Comparison of ENCODE assay signal across 9 mouse cellular contexts in the genomic region with DNA sequence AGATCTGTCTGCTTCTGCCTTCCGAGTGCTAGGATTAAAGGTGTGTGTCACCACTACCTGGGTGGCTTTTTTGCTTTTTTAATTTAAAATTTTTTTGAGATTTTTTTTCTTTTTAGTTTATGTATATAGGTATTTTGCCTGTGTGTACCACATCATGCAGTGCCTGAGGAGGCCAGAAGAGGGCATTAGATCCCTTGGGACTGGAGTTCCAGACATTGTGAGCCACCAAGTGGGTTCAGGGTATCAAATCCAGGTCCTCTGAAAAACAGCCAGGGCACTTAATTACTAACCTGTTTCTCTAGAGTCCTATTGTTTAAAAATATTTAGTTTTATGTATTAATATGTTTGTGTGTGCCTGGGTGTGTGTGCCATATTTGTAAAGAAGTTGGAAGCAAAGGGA. TPM values are rescaled to one million over a fixed set of nuclear protein-coding genes. Genes with fewer than 3 reads are reported as not detected.
A peak's percentile ranks its signal among the peaks of the same experiment; 100 is the strongest.
DNase-seq lines count a peak whose midpoint lies in the region; ATAC-seq and TF ChIP-seq lines count a peak whose summit lies in the region.
"Had no signal": no experiment of that assay in that cellular context is flagged by ENCODE, and none has a peak within 500 bp of the region (broad histone marks: within the 10 kb centered on the region; RNA-seq: fewer than 3 reads in every experiment).

No protein-coding gene starts in this region.

- dilution Hi-C loops in CH12.LX (cut with MboI; ENCODE audit: extremely low pct_ligation_motif_present, extremely low pct_unique_long_range_greater_than_20kb, low sequenced_read_pairs), result no loop called here

- no peaks in the 10 kb centered on the region for H3K27me3 ChIP-seq in kidney, adult 2 months (replicated peaks; ENCODE audit: control insufficient read depth, insufficient read depth, low read length)
- H3K27me3 ChIP-seq in kidney, embryonic 16.5 days (ENCODE audit: insufficient read depth, low read length), result no peaks in the 10 kb centered on the region
- H3K27me3 ChIP-seq in CH12.LX (replicated peaks), result no peaks in the 10 kb centered on the region
- peaks cover 14% of the 10 kb centered on the region for H3K27me3 ChIP-seq in heart, embryonic 10.5 days (ENCODE audit: insufficient read depth, poor library complexity, severe bottlenecking)

- no peaks in the 10 kb centered on the region for H3K4me1 ChIP-seq in kidney, adult 2 months (ENCODE audit: control insufficient read depth, insufficient read depth, low read length)
- no peaks in the 10 kb centered on the region for H3K4me1 ChIP-seq in kidney, embryonic 16.5 days (ENCODE audit: insufficient read depth, low read length)
- H3K4me1 ChIP-seq in CH12.LX (ENCODE audit: control insufficient read depth in 1 of 2, insufficient read depth in 2 of 2), result peaks cover 0 to 2% of the 10 kb centered on the region in 2 experiments; a peak in 1 of 4 replicates
- H3K4me1 ChIP-seq in heart, embryonic 10.5 days, result no peaks in the 10 kb centered on the region

- no peak overlapping the region for H3K4me3 ChIP-seq in kidney, adult 2 months (ENCODE audit: insufficient read depth, low read depth, low read length)
- H3K4me3 ChIP-seq in kidney, embryonic 16.5 days (ENCODE audit: low read length), result no peak overlapping the region
- H3K4me3 ChIP-seq in CH12.LX (replicated peaks in 1 of 3; ENCODE audit: low read depth in 2 of 3, low read length in 2 of 3, poor library complexity in 1 of 3), result no peak overlapping the region
- no peak overlapping the region for H3K4me3 ChIP-seq in heart, embryonic 10.5 days

- TF ChIP-seq EP300 in CH12.LX (IDR thresholded peaks at IDR 0.05; ENCODE audit: low read length), result no peak

- H3K27ac ChIP-seq in kidney, adult 2 months (ENCODE audit: insufficient read depth, low read depth, low read length), result no peak overlapping the region
- no peak overlapping the region for H3K27ac ChIP-seq in kidney, embryonic 16.5 days (ENCODE audit: low read length)
- no peak overlapping the region for H3K27ac ChIP-seq in CH12.LX (ENCODE audit: insufficient read depth, low read depth)
- no peak overlapping the region for H3K27ac ChIP-seq in heart, embryonic 10.5 days

- no peak overlapping the region for H3K9ac ChIP-seq in kidney, embryonic 16.5 days (replicated peaks; ENCODE audit: low read length)
- no peak overlapping the region for H3K9ac ChIP-seq in CH12.LX (ENCODE audit: insufficient read depth, low read depth)

- H3K79me2 ChIP-seq in CH12.LX (replicated peaks; ENCODE audit: control insufficient read depth, extremely low read depth, insufficient read depth, poor library complexity, severe bottlenecking), result no peaks in the 10 kb centered on the region

- H3K36me3 ChIP-seq in kidney, adult 2 months (ENCODE audit: control insufficient read depth, insufficient read depth, low read length), result no peaks in the 10 kb centered on the region
- no peaks in the 10 kb centered on the region for H3K36me3 ChIP-seq in kidney, embryonic 16.5 days (ENCODE audit: insufficient read depth, low read length)
- no peaks in the 10 kb centered on the region for H3K36me3 ChIP-seq in CH12.LX (replicated peaks in 1 of 2; ENCODE audit: control insufficient read depth in 1 of 2, insufficient read depth in 1 of 2, low read length in 1 of 2)
- H3K36me3 ChIP-seq in heart, embryonic 10.5 days, result no peaks in the 10 kb centered on the region

- peak; percentile 53 for DNase-seq in kidney, adult 2 months
- DNase-seq in CH12.LX (ENCODE audit: extremely low read depth) (peak; percentile 35), ZHBTc4 (ENCODE audit: low read depth, low spot score) (peak; percentile 61)
- peak; percentile 58 for DNase-seq in lung, postnatal 10 days
- no peak for DNase-seq in heart, embryonic 10.5 days (ENCODE audit: low spot score)
- no peak for DNase-seq in layer of hippocampus, adult 9-11 months
- DNase-seq in heart, postnatal 10 days, result no peak

- in situ Hi-C loops in CH12.LX (cut with MboI; ENCODE audit: low pct_ligation_motif_present, low pct_unique_long_range_greater_than_20kb, low sequenced_read_pairs), result no loop called here

- 86% methylated on average over 1 of the region's 1 CpGs for WGBS in kidney, adult 2 months
- 82% methylated on average over 1 of the region's 1 CpGs for WGBS in kidney, embryonic 16.5 days
- WGBS in heart, embryonic 10.5 days, result 50% methylated on average over 1 of the region's 1 CpGs

- no peak for TF ChIP-seq POLR2A in kidney, adult 2 months (IDR thresholded peaks at IDR 0.05; ENCODE audit: low read depth, low read length)
- no peak for TF ChIP-seq POLR2A in CH12.LX (IDR thresholded peaks at IDR 0.05; ENCODE audit: low read depth, low read length)

- intact Hi-C loops in heart, postnatal 10 days (cut with DNase I), result no loop called here

- no peak overlapping the region for H3K4me2 ChIP-seq in kidney, embryonic 16.5 days (replicated peaks; ENCODE audit: low read depth, low read length)
- H3K4me2 ChIP-seq in CH12.LX (ENCODE audit: insufficient read depth, low read depth, poor library complexity, severe bottlenecking), result no peak overlapping the region

- ATAC-seq in kidney, embryonic 16.5 days (ENCODE audit: low FRiP score, low TSS enrichment), result no peak

- TF ChIP-seq RAD21 in CH12.LX (IDR thresholded peaks at IDR 0.05; ENCODE audit: low read depth, low read length), result peak; percentile 53

- no peaks in the 10 kb centered on the region for H3K9me3 ChIP-seq in kidney, embryonic 16.5 days (ENCODE audit: low read length)
- no peaks in the 10 kb centered on the region for H3K9me3 ChIP-seq in CH12.LX (replicated peaks; ENCODE audit: low read length)
- H3K9me3 ChIP-seq in heart, embryonic 10.5 days, result no peaks in the 10 kb centered on the region

- TF ChIP-seq CTCF in kidney, adult 2 months (conservative IDR thresholded peaks at IDR 0.05; ENCODE audit: insufficient read depth, insufficient read length, low read depth, low read length), result peak; percentile 63
- TF ChIP-seq CTCF in CH12.LX (conservative IDR thresholded peaks at IDR 0.05 in 1 of 2, IDR thresholded peaks at IDR 0.05 in 1 of 2; ENCODE audit: low read depth in 2 of 2, low read length in 2 of 2), result peak; percentile 51 to 71

TF ChIP-seq in CH12.LX, 34 proteins besides CTCF, POLR2A, EP300 and RAD21:
- no peak for TF ChIP-seq POLR2AphosphoS2 (IDR thresholded peaks at IDR 0.05; ENCODE audit: low read depth, low read length)
- peak; percentile 52 for TF ChIP-seq SMC3 (IDR thresholded peaks at IDR 0.05; ENCODE audit: low read depth, low read length)
- TF ChIP-seq MEF2A (IDR thresholded peaks at IDR 0.05; ENCODE audit: borderline replicate concordance, low read depth, low read length), result no peak
- no peak for TF ChIP-seq ZC3H11A (IDR thresholded peaks at IDR 0.05; ENCODE audit: low read depth, low read length)
- no peak for TF ChIP-seq MAX (IDR thresholded peaks at IDR 0.05; ENCODE audit: low read length)

RNA-seq across cellular contexts. Expression of a gene that starts 4.9 kb away (rescaled TPM):
- 0.11 and 0.18 TPM in 2 replicates for polyA plus RNA-seq in kidney, adult 2 months (2012; rRNA removed)
- polyA plus RNA-seq in kidney, embryonic 16.5 days (2015; fragmentation: Nextera tagmentation; extraction: Ambion mirVana), result 0.65 and 1.0 TPM in 2 replicates
- not detected in 2 replicates for total RNA-seq in CH12.LX (2012; rRNA removed)
- not detected in 2 replicates for total RNA-seq in CH12.LX (2014; rRNA removed)
- polyA plus RNA-seq in CH12.LX (2012; ENCODE audit: insufficient read length, low read depth), result not detected in 2 replicates
- polyA plus RNA-seq in heart, embryonic 10.5 days (2016; fragmentation: Nextera tagmentation; extraction: Ambion mirVana), result 0.32 and 0.36 TPM in 2 replicates
- not detected for total RNA-seq in heart, postnatal 10 days (2021)
- total RNA-seq: heart, postnatal 14 days had no signal

RNA-seq across cellular contexts. Expression of a gene that starts 19.1 kb away (rescaled TPM):
- polyA plus RNA-seq in kidney, adult 2 months (2012; rRNA removed), result 63.4 and 63.8 TPM in 2 replicates
- polyA plus RNA-seq in kidney, embryonic 16.5 days (2015; fragmentation: Nextera tagmentation; extraction: Ambion mirVana), result 11.2 and 11.9 TPM in 2 replicates
- 2.7 and 3.4 TPM in 2 replicates for total RNA-seq in CH12.LX (2012; rRNA removed)
- total RNA-seq in CH12.LX (2014; rRNA removed), result 2.3 and 2.8 TPM in 2 replicates
- 5.9 and 6.4 TPM in 2 replicates for polyA plus RNA-seq in CH12.LX (2012; ENCODE audit: insufficient read length, low read depth)
- 3.3 and 4.7 TPM in 2 replicates for polyA plus RNA-seq in heart, embryonic 10.5 days (2016; fragmentation: Nextera tagmentation; extraction: Ambion mirVana)
- total RNA-seq in heart, postnatal 10 days (2021), result 10 to 100 TPM; 50.2 to 67.2 TPM

RNA-seq across cellular contexts. Expression of a gene that starts 48.1 kb away (rescaled TPM):
- polyA plus RNA-seq in kidney, adult 2 months (2012; rRNA removed), result not detected in 2 replicates
- polyA plus RNA-seq in kidney, embryonic 16.5 days (2015; fragmentation: Nextera tagmentation; extraction: Ambion mirVana), result 1.4 TPM in 1 of 2 replicates, not detected in the other
- total RNA-seq in CH12.LX (2012; rRNA removed) (not detected in 2 replicates), CH12.LX (2014; rRNA removed) (not detected in 2 replicates)
- not detected in 2 replicates for polyA plus RNA-seq in CH12.LX (2012; ENCODE audit: insufficient read length, low read depth)
- not detected in 2 replicates for polyA plus RNA-seq in heart, embryonic 10.5 days (2016; fragmentation: Nextera tagmentation; extraction: Ambion mirVana)
- total RNA-seq in heart, postnatal 10 days (2021), result not detected
- total RNA-seq: heart, postnatal 14 days had no signal

RNA-seq across cellular contexts. Expression of a gene that starts 59.8 kb away (rescaled TPM):
- 32.1 TPM in 2 replicates for polyA plus RNA-seq in kidney, adult 2 months (2012; rRNA removed)
- 4.4 and 4.6 TPM in 2 replicates for polyA plus RNA-seq in kidney, embryonic 16.5 days (2015; fragmentation: Nextera tagmentation; extraction: Ambion mirVana)
- total RNA-seq in CH12.LX (2012; rRNA removed), result 3.1 TPM in 2 replicates
- total RNA-seq in CH12.LX (2014; rRNA removed), result 4.7 and 5.9 TPM in 2 replicates
- 19.2 and 25.1 TPM in 2 replicates for polyA plus RNA-seq in CH12.LX (2012; ENCODE audit: insufficient read length, low read depth)
- 1.3 and 1.6 TPM in 2 replicates for polyA plus RNA-seq in heart, embryonic 10.5 days (2016; fragmentation: Nextera tagmentation; extraction: Ambion mirVana)
- total RNA-seq in heart, postnatal 10 days (2021), result 10 to 100 TPM; 15.0 to 15.6 TPM

Comparison
In these comparisons a context has a peak if more than half of its experiments do, and no peak if none do; other contexts are left out.
1. DNase-seq: peak in kidney, adult 2 months (single experiment), CH12.LX (single experiment), ZHBTc4 (single experiment) and lung, postnatal 10 days (single experiment); none in heart, embryonic 10.5 days (single experiment), layer of hippocampus, adult 9-11 months (single experiment) and heart, postnatal 10 days (0 of 2).